Mouse (Mus musculus): ENCODE results near the gene Fam83g. TPM values are rescaled to one million over a fixed set of nuclear protein-coding genes. Genes with fewer than 3 reads are reported as not detected.

Gene Fam83g
- total and polyA plus RNA-seq, 3 experiments, result 19.1 to 63.7 (median 19.2) TPM

- TF ChIP-seq ZKSCAN1 (IDR thresholded peaks at IDR 0.05; ENCODE audit: borderline replicate concordance, low read depth, low read length) (no peak), MYC (IDR thresholded peaks at IDR 0.05; ENCODE audit: low read depth, low read length) (no peak), CHD1 (IDR thresholded peaks at IDR 0.05; ENCODE audit: low read depth, low read length) (no peak), CHD2 (IDR thresholded peaks at IDR 0.05; ENCODE audit: low read length) (no peak), ELF1 (IDR thresholded peaks at IDR 0.05; ENCODE audit: low read depth, low read length) (no peak; the same call in 1 of the 2 replicates), MAX (IDR thresholded peaks at IDR 0.05; ENCODE audit: low read length) (peak; percentile 50; the same call in 1 of the 2 replicates), RCOR1 (conservative IDR thresholded peaks at IDR 0.05; ENCODE audit: low read depth, low read length) (0 out of 2 replicates have a peak, but pooled peaks have one; percentile 13), USF2 (conservative IDR thresholded peaks at IDR 0.05; ENCODE audit: low read depth, low read length) (no peak), CTCF (conservative IDR thresholded peaks at IDR 0.05 in 1 of 2, IDR thresholded peaks at IDR 0.05 in 1 of 2; ENCODE audit: low read depth in 2 of 2, low read length in 2 of 2) (no peak), GABPA (IDR thresholded peaks at IDR 0.05; ENCODE audit: insufficient replicate concordance, low read depth, low read length) (no peak), MEF2A (IDR thresholded peaks at IDR 0.05; ENCODE audit: borderline replicate concordance, low read depth, low read length) (peak; percentile 64; the same call in 1 of the 2 replicates), ZC3H11A (IDR thresholded peaks at IDR 0.05; ENCODE audit: low read depth, low read length) (no peak), SIN3A (IDR thresholded peaks at IDR 0.05; ENCODE audit: low read length) (peak; percentile 42; the same call in 1 of the 2 replicates), ZNF384 (IDR thresholded peaks at IDR 0.05; ENCODE audit: low read depth, low read length) (no peak), NELFE (IDR thresholded peaks at IDR 0.05; ENCODE audit: low read depth, low read length) (no peak), ZMIZ1 (IDR thresholded peaks at IDR 0.05; ENCODE audit: low read depth, low read length) (peak; percentile 84), MXI1 (IDR thresholded peaks at IDR 0.05; ENCODE audit: low read depth, low read length) (no peak), USF1 (IDR thresholded peaks at IDR 0.05; ENCODE audit: low read depth, low read length) (no peak), JUN (IDR thresholded peaks at IDR 0.05; ENCODE audit: insufficient read depth, low read depth, low read length) (no peak), BHLHE40 (IDR thresholded peaks at IDR 0.05; ENCODE audit: low read depth, low read length) (peak; percentile 20; the same call in 1 of the 2 replicates), MAFK (IDR thresholded peaks at IDR 0.05; ENCODE audit: insufficient replicate concordance, low read length) (0 out of 2 replicates have a peak, but pooled peaks have one; percentile 3), PAX5 (IDR thresholded peaks at IDR 0.05; ENCODE audit: low read length) (no peak), RAD21 (IDR thresholded peaks at IDR 0.05; ENCODE audit: low read depth, low read length) (no peak), HCFC1 (IDR thresholded peaks at IDR 0.05; ENCODE audit: low read depth, low read length) (no peak), MAZ (IDR thresholded peaks at IDR 0.05; ENCODE audit: low read depth, low read length) (peak; percentile 42; the same call in 1 of the 2 replicates), IRF4 (IDR thresholded peaks at IDR 0.05; ENCODE audit: low read depth, low read length) (0 out of 2 replicates have a peak, but pooled peaks have one; percentile 29), TCF12 (IDR thresholded peaks at IDR 0.05; ENCODE audit: low read depth, low read length) (peak; percentile 69; the same call in 1 of the 2 replicates), NRF1 (IDR thresholded peaks at IDR 0.05; ENCODE audit: low read depth, low read length) (no peak), JUND (conservative IDR thresholded peaks at IDR 0.05; ENCODE audit: low read depth, low read length) (no peak), TBP (conservative IDR thresholded peaks at IDR 0.05; ENCODE audit: low read depth, low read length) (no peak), UBTF (IDR thresholded peaks at IDR 0.05; ENCODE audit: low read depth, low read length) (no peak; the same call in 1 of the 2 replicates), POLR2A (IDR thresholded peaks at IDR 0.05; ENCODE audit: low read depth, low read length) (no peak; the same call in 1 of the 2 replicates), POLR2AphosphoS2 (IDR thresholded peaks at IDR 0.05; ENCODE audit: low read depth, low read length) (no peak), SMC3 (IDR thresholded peaks at IDR 0.05; ENCODE audit: low read depth, low read length) (no peak), EP300 (IDR thresholded peaks at IDR 0.05; ENCODE audit: low read length) (0 out of 2 replicates have a peak, but pooled peaks have one; percentile 15), E2F4 (IDR thresholded peaks at IDR 0.05; ENCODE audit: insufficient replicate concordance, low read depth, low read length) (0 out of 2 replicates have a peak, but pooled peaks have one; percentile 22), KAT2A (IDR thresholded peaks at IDR 0.05; ENCODE audit: insufficient replicate concordance, low read length) (0 out of 2 replicates have a peak, but pooled peaks have one; percentile 18), ETS1 (conservative IDR thresholded peaks at IDR 0.05; ENCODE audit: low read depth, low read length) (peak; percentile 40)
- Histone ChIP-seq H3K4me3 (replicated peaks in 1 of 3; ENCODE audit: low read depth in 2 of 3, low read length in 2 of 3, poor library complexity in 1 of 3) (no peak overlapping the region), H3K4me1 (ENCODE audit: control insufficient read depth in 1 of 2, insufficient read depth in 2 of 2) (peaks cover 58 to 99% of the 10 kb centered on the region in 2 experiments), H3K36me3 (replicated peaks in 1 of 2; ENCODE audit: control insufficient read depth in 1 of 2, insufficient read depth in 1 of 2, low read length in 1 of 2) (peaks cover 44 to 49% of the 10 kb centered on the region in 2 experiments), H3K27me3 (replicated peaks) (no peaks in the 10 kb centered on the region), H3K79me2 (replicated peaks; ENCODE audit: control insufficient read depth, extremely low read depth, insufficient read depth, poor library complexity, severe bottlenecking) (0 out of 2 replicates have a peak, but pooled peaks cover 3% of the 10 kb centered on the region), H3K9ac (ENCODE audit: insufficient read depth, low read depth) (peak overlapping the region; percentile 65), H3K4me2 (ENCODE audit: insufficient read depth, low read depth, poor library complexity, severe bottlenecking) (peak overlapping the region; percentile 4; the same call in 1 of the 2 replicates), H3K9me3 (replicated peaks; ENCODE audit: low read length) (no peaks in the 10 kb centered on the region), H3K27ac (ENCODE audit: insufficient read depth, low read depth) (peak overlapping the region; percentile 90)
- dilution Hi-C loops (cut with MboI; ENCODE audit: extremely low pct_ligation_motif_present, extremely low pct_unique_long_range_greater_than_20kb, low sequenced_read_pairs), result no loop called here
- peak; percentile 34 for DNase-seq (ENCODE audit: extremely low read depth)
- in situ Hi-C loops (cut with MboI; ENCODE audit: low pct_ligation_motif_present, low pct_unique_long_range_greater_than_20kb, low sequenced_read_pairs), result no loop called here
These were observed 9.6 kb upstream of the Fam83g start for GRCm38 (mm10) chr11:61674151-61674838.

Measured in CH12.LX (cell line).